Mouse (Mus musculus): ENCODE results near the gene Caskin1. TPM values are rescaled to one million over a fixed set of nuclear protein-coding genes. Genes with fewer than 3 reads are reported as not detected.

Caskin1 gene
- 0.47 TPM for polyA plus RNA-seq (2014; fragmentation: Illumina TruSeq; extraction: RNeasy Lipid Tissue Mini Kit (QIAGEN cat#74804); ENCODE audit: low read depth, low replicate concordance)

GRCm38 (mm10) chr17:24488186-24488661 is at the start of gene Caskin1:
Caskin1 (plus strand) TSS chr17:24488601.

DNA sequence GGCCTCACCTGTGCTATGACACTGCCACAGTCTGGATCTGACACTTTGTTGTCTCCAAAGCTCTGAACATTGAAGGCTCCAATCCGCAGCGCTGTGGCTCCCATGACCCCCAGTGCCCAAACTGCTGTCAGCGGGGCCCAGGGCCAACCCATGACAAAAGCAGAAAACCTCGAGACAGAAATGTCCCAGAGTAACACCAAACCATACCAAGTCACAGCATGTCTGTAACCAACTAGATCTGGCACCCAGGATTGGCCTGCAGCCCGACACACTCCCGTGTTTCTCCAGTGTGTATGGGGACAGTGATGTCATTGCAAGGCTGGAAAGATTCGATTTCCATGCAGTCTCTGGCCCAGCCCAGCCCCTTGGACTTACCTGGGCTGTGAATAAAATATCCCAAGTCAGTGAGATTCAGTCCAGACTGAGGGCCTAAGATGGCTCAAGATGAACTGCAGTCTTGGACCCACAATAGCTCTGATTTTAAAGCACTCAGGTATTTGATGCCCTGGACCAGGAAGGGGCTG is 45.7 kb upstream of the Caskin1 start, which contains the start of gene Dnase1l2:
TSS of gene Dnase1l2 (minus strand) at position 474 of the 524 bp plus-strand sequence.

GRCm38 (mm10) chr17:24469910-24470602 is 18.3 kb upstream of the Caskin1 start, which contains the start of the genes E4f1 and Pgp:
E4f1 (minus strand) TSS chr17:24470313.
Pgp (plus strand) TSS chr17:24470392.

GRCm38 (mm10) chr17:24473612-24474275 is 14.7 kb upstream of the Caskin1 start, which contains the start of gene Bricd5:
Bricd5 (plus strand) TSS chr17:24473884.

DNA sequence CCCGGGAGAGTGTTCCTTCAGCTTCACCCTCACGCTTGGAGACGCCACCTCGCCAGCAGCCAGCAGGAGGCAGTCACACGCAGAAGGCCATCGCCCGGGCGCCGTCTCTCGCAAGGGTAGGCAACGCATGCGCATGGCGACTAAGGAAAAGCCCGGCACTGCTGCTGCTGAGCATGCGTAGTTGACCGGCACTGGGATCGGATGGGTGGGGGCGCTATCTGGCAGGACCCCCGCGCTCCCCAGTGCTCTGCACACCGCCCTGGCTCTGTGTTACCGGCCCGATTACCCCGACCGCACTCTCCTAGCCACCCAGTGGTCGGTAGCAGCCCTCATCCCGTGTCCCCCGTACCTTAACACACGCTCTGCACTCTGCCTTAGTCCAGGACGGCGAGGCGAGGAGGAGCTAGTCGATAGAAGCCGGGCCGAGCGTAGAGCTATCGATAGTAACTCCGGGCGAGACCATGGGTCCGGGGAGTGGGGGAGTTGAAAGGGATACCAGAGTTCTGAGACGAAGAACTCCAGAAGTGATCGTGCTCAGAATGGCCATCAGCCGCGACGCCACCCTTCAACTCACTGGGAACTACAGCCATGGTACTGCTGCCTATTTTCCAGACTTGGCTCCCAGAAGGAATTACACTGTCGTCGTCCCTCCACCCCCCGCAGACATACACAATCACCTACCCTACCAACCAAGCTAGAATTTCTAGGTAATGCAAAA is 9.6 kb upstream of the Caskin1 start, which contains the start of gene Mlst8:
TSS of gene Mlst8 (minus strand) at position 416 of the 718 bp plus-strand sequence.

DNA sequence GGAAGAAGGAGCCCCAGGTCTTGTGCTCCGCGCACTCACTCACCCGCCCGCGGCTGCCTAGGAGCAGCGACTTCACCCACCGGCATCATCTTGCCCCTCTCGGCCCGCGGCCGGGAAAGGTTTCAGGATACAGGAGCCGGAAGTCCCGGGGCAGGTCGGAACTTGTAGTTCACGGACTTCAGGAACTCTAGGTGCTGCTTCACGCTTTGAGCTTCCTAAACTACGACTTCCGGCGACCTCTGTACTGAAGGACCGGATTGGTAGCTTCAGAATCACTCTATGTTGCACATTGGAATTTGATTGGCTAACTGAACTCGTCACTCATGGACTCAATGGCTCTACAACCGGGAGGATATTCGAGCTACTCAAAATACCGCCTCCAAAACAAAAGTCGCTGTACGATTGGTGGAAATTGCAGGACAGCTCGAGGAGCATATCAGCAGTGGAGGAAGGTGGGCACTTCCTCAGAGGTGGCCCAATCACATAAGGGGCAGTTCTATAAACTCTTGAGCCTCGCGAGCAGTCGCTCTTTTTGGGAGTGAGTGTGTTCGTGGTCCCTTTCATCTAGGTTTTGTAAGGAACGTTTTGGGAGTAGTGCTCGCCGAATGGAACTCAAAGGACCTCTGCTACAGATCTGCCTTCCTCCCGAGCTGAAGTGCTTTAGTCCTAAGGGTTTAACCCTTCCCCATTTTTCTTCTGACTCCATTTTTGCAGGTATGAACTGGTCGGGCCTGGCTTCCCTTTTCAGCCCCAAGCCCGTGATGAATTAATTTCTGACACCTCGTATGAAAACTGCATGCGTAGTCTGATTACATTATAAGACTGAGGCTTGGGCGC is 39.5 kb downstream of the Caskin1 start, which contains the start of gene Traf7:
TSS of gene Traf7 (minus strand) at position 216 of the 837 bp plus-strand sequence.

DNA sequence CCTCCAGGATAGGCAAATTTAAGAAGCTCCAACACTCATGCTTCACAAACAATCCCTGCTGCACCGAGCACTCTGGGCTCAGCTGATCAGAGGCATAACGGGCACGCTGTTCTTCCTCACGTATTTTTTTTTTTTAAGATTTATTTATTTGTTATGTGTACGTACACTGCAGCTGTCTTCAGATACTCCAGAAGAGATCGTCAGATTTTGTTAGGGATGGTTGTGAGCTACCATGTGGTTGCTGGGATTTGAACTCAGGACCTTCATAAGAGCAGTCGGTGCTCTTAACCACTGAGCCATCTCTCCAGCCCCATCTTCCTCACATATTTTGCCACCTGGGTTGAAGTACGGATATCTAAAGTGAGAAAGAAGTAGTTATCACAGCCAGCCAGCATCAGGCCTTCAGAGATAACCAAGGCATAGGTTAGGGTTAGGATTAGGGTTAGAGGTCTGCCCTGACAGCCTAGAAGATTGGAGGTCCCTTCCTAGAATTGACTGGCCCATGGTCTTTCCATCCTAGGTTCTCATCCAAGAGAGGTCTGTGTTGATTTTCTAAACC is 45.8 kb downstream of the Caskin1 start, which contains the start of gene Rab26:
TSS of gene Rab26 (minus strand) at position 51 of the 559 bp plus-strand sequence.

DNA sequence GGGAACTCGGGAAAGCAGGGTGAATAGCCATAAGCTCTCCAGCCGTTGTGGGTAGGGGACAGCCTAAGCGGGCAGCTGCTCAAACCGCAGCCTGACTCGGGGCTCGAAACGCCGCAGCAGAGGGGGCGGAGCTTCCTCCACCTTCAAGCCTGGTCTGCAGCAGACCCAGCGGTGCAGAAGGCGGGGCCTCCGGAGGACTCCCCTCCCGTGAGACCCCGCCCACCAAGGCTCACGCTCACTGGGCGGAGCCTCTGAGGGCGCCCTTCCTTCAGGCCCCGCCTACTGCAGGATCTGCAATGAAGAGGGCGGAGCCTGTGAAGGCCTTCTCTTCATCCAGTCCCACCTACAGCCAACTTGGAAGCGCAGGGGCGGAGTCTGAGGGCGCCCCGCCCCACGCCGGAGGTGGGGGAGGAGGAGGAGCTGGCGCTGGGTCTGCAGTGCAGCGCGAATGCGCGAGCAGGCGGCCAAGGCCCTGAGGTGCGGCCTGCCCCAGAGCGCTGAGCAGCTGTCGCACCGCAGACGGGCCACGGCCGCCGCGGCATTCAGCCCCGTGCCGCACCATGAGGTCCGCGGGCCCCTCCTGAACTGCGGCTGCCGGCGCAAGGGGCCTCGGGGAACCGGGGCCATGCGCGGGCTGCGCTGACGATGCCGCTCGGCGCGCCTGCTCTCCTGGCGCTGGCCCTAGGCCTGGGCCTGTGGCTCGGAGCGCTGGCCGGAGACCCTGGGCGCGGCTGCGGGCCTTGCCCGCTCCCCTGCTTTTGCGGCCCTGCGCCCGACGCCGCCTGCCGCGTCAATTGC is 61.4 kb downstream of the Caskin1 start, which contains the start of gene Pkd1:
TSS of gene Pkd1 (plus strand) at position 217 of the 798 bp plus-strand sequence.

Other genes with a start within 250 kb of the Caskin1 start
- gene Ccnf, start 237.1 kb upstream of the Caskin1 start, polyA plus RNA-seq (2014; fragmentation: Illumina TruSeq; extraction: RNeasy Lipid Tissue Mini Kit (QIAGEN cat#74804); ENCODE audit: low read depth, low replicate concordance) = 0.45 TPM
- gene Abca17, start 137.5 kb upstream of the Caskin1 start, polyA plus RNA-seq (2014; fragmentation: Illumina TruSeq; extraction: RNeasy Lipid Tissue Mini Kit (QIAGEN cat#74804); ENCODE audit: low read depth, low replicate concordance) = not detected
- 11.2 TPM for gene Abca3, start 136.7 kb upstream of the Caskin1 start, polyA plus RNA-seq (2014; fragmentation: Illumina TruSeq; extraction: RNeasy Lipid Tissue Mini Kit (QIAGEN cat#74804); ENCODE audit: low read depth, low replicate concordance)
- 82.4 TPM for gene Rnps1, start 74.0 kb upstream of the Caskin1 start, polyA plus RNA-seq (2014; fragmentation: Illumina TruSeq; extraction: RNeasy Lipid Tissue Mini Kit (QIAGEN cat#74804); ENCODE audit: low read depth, low replicate concordance)
- 445 TPM for gene Eci1, start 62.0 kb upstream of the Caskin1 start, polyA plus RNA-seq (2014; fragmentation: Illumina TruSeq; extraction: RNeasy Lipid Tissue Mini Kit (QIAGEN cat#74804); ENCODE audit: low read depth, low replicate concordance)
- gene Dnase1l2, start 45.5 kb upstream of the Caskin1 start, polyA plus RNA-seq (2014; fragmentation: Illumina TruSeq; extraction: RNeasy Lipid Tissue Mini Kit (QIAGEN cat#74804); ENCODE audit: low read depth, low replicate concordance) = 3.4 TPM
- 21.5 TPM for gene E4f1, start 18.3 kb upstream of the Caskin1 start, polyA plus RNA-seq (2014; fragmentation: Illumina TruSeq; extraction: RNeasy Lipid Tissue Mini Kit (QIAGEN cat#74804); ENCODE audit: low read depth, low replicate concordance)
- gene Pgp, start 18.2 kb upstream of the Caskin1 start, polyA plus RNA-seq (2014; fragmentation: Illumina TruSeq; extraction: RNeasy Lipid Tissue Mini Kit (QIAGEN cat#74804); ENCODE audit: low read depth, low replicate concordance) = 36.4 TPM
- not detected for gene Bricd5, start 14.7 kb upstream of the Caskin1 start, polyA plus RNA-seq (2014; fragmentation: Illumina TruSeq; extraction: RNeasy Lipid Tissue Mini Kit (QIAGEN cat#74804); ENCODE audit: low read depth, low replicate concordance)
- gene Mlst8, start 9.5 kb upstream of the Caskin1 start, polyA plus RNA-seq (2014; fragmentation: Illumina TruSeq; extraction: RNeasy Lipid Tissue Mini Kit (QIAGEN cat#74804); ENCODE audit: low read depth, low replicate concordance) = 11.6 TPM
- 63.9 TPM for gene Traf7, start 39.3 kb downstream of the Caskin1 start, polyA plus RNA-seq (2014; fragmentation: Illumina TruSeq; extraction: RNeasy Lipid Tissue Mini Kit (QIAGEN cat#74804); ENCODE audit: low read depth, low replicate concordance)
- not detected for gene Rab26, start 45.6 kb downstream of the Caskin1 start, polyA plus RNA-seq (2014; fragmentation: Illumina TruSeq; extraction: RNeasy Lipid Tissue Mini Kit (QIAGEN cat#74804); ENCODE audit: low read depth, low replicate concordance)
- 35.8 TPM for gene Pkd1, start 61.2 kb downstream of the Caskin1 start, polyA plus RNA-seq (2014; fragmentation: Illumina TruSeq; extraction: RNeasy Lipid Tissue Mini Kit (QIAGEN cat#74804); ENCODE audit: low read depth, low replicate concordance)
- gene Tsc2, start 144.0 kb downstream of the Caskin1 start, polyA plus RNA-seq (2014; fragmentation: Illumina TruSeq; extraction: RNeasy Lipid Tissue Mini Kit (QIAGEN cat#74804); ENCODE audit: low read depth, low replicate concordance) = 99.7 TPM
- 6.4 TPM for gene Nthl1, start 144.1 kb downstream of the Caskin1 start, polyA plus RNA-seq (2014; fragmentation: Illumina TruSeq; extraction: RNeasy Lipid Tissue Mini Kit (QIAGEN cat#74804); ENCODE audit: low read depth, low replicate concordance)
- gene Slc9a3r2, start 161.7 kb downstream of the Caskin1 start, polyA plus RNA-seq (2014; fragmentation: Illumina TruSeq; extraction: RNeasy Lipid Tissue Mini Kit (QIAGEN cat#74804); ENCODE audit: low read depth, low replicate concordance) = 115 TPM
- not detected for gene Npw, start 169.9 kb downstream of the Caskin1 start, polyA plus RNA-seq (2014; fragmentation: Illumina TruSeq; extraction: RNeasy Lipid Tissue Mini Kit (QIAGEN cat#74804); ENCODE audit: low read depth, low replicate concordance)
- gene Zfp598, start 181.1 kb downstream of the Caskin1 start, polyA plus RNA-seq (2014; fragmentation: Illumina TruSeq; extraction: RNeasy Lipid Tissue Mini Kit (QIAGEN cat#74804); ENCODE audit: low read depth, low replicate concordance) = 18.8 TPM
- 0.31 TPM for gene Syngr3, start 201.4 kb downstream of the Caskin1 start, polyA plus RNA-seq (2014; fragmentation: Illumina TruSeq; extraction: RNeasy Lipid Tissue Mini Kit (QIAGEN cat#74804); ENCODE audit: low read depth, low replicate concordance)
- 18.9 TPM for gene Gfer, start 207.6 kb downstream of the Caskin1 start, polyA plus RNA-seq (2014; fragmentation: Illumina TruSeq; extraction: RNeasy Lipid Tissue Mini Kit (QIAGEN cat#74804); ENCODE audit: low read depth, low replicate concordance)
- 1.2 TPM for gene Noxo1, start 207.6 kb downstream of the Caskin1 start, polyA plus RNA-seq (2014; fragmentation: Illumina TruSeq; extraction: RNeasy Lipid Tissue Mini Kit (QIAGEN cat#74804); ENCODE audit: low read depth, low replicate concordance)
- 18.8 TPM for gene Tbl3, start 219.1 kb downstream of the Caskin1 start, polyA plus RNA-seq (2014; fragmentation: Illumina TruSeq; extraction: RNeasy Lipid Tissue Mini Kit (QIAGEN cat#74804); ENCODE audit: low read depth, low replicate concordance)
- gene Rnf151, start 229.5 kb downstream of the Caskin1 start, polyA plus RNA-seq (2014; fragmentation: Illumina TruSeq; extraction: RNeasy Lipid Tissue Mini Kit (QIAGEN cat#74804); ENCODE audit: low read depth, low replicate concordance) = not detected
- gene Rps2, start 229.5 kb downstream of the Caskin1 start, polyA plus RNA-seq (2014; fragmentation: Illumina TruSeq; extraction: RNeasy Lipid Tissue Mini Kit (QIAGEN cat#74804); ENCODE audit: low read depth, low replicate concordance) = 1,388 TPM
- gene Ndufb10, start 235.9 kb downstream of the Caskin1 start, polyA plus RNA-seq (2014; fragmentation: Illumina TruSeq; extraction: RNeasy Lipid Tissue Mini Kit (QIAGEN cat#74804); ENCODE audit: low read depth, low replicate concordance) = 1,266 TPM
- 333 TPM for gene Rpl3l, start 239.2 kb downstream of the Caskin1 start, polyA plus RNA-seq (2014; fragmentation: Illumina TruSeq; extraction: RNeasy Lipid Tissue Mini Kit (QIAGEN cat#74804); ENCODE audit: low read depth, low replicate concordance)
- gene Msrb1, start 248.0 kb downstream of the Caskin1 start, polyA plus RNA-seq (2014; fragmentation: Illumina TruSeq; extraction: RNeasy Lipid Tissue Mini Kit (QIAGEN cat#74804); ENCODE audit: low read depth, low replicate concordance) = 139 TPM

All from heart, adult 10 weeks (tissue).